Mouse (Mus musculus): ENCODE data around the gene Kmt2e.

GRCm38 (mm10) chr5:23435482-23436125 lies 1.4 kb downstream of the Kmt2e start:
- TF ChIP-seq CTCF (IDR thresholded peaks at IDR 0.05; ENCODE audit: low read depth, low read length) (no peak), POLR2A (IDR thresholded peaks at IDR 0.05; ENCODE audit: extremely low read depth, insufficient read depth, low read length) (0 out of 2 replicates have a peak, but pooled peaks have one; percentile 4)

Measured in liver, adult 2 months (tissue).